Mouse (Mus musculus): ENCODE data around the gene Psen2. TPM values are rescaled to one million over a fixed set of nuclear protein-coding genes. Genes with fewer than 3 reads are reported as not detected.

Psen2 gene
- polyA plus RNA-seq, 1 experiment from 2014 or later = 6.2 TPM

DNA sequence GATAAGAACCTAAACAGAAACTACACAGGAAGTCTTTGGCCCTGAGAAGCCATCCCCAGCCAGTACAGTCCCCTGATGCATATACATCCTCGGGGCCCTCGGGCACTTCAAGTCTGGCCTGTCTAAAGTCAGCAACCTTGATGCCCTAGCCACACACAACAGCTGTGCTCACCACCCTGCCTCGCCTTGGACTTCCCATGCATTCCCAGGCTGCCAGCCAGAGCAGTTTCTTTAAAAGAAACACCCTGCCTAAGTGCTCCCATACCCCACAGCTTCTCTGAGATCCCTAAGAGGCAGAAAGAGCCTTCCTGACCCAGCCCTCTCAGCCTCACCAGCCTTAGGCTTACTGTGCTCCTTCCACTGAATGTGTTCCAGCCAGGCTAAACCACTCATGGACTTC, 76.9 kb downstream of the Psen2 start:
- no peak for DNase-seq (ENCODE audit: low spot score)
- WGBS = 87% methylated on average over 3 of the region's 3 CpGs
- H3K27me3 ChIP-seq (ENCODE audit: low read depth, poor library complexity, severe bottlenecking) = no peaks in the 10 kb centered on the region

DNA sequence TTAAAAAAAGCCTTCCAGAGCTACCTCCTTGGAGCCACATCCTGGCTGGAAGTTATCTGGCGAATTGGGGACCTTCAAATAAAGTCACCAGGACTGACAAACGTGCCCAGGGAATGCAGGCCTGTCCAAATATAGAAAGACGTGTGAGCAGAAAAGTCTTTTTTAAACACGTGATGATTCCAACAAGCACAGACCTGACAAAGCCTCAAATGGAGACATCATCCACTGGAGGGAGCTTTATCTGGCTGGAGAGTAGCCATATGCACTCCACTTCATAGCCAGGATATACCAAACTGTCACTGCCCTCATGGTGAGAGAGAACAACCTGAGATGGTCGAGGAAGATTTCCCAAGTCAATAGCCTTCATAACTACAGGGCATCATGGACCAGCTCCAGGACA, 77.4 kb downstream of the Psen2 start:
- no peaks in the 10 kb centered on the region for H3K36me3 ChIP-seq
- H3K27ac ChIP-seq (replicated peaks) = no peak overlapping the region
- H3K4me1 ChIP-seq = no peaks in the 10 kb centered on the region
- H3K27me3 ChIP-seq (ENCODE audit: low read depth, poor library complexity, severe bottlenecking) = no peaks in the 10 kb centered on the region
- no peaks in the 10 kb centered on the region for H3K9me3 ChIP-seq (replicated peaks)
- no peak overlapping the region for H3K4me3 ChIP-seq
- WGBS = 79% methylated on average over 5 of the region's 5 CpGs
- DNase-seq (ENCODE audit: low spot score) = no peak

More for the DNA sequence above, 76.9 kb downstream of the Psen2 start:
- Histone ChIP-seq H3K36me3 (no peaks in the 10 kb centered on the region), H3K4me3 (no peak overlapping the region), H3K4me1 (no peaks in the 10 kb centered on the region), H3K9me3 (replicated peaks) (no peaks in the 10 kb centered on the region), H3K27ac (replicated peaks) (no peak overlapping the region)

DNA sequence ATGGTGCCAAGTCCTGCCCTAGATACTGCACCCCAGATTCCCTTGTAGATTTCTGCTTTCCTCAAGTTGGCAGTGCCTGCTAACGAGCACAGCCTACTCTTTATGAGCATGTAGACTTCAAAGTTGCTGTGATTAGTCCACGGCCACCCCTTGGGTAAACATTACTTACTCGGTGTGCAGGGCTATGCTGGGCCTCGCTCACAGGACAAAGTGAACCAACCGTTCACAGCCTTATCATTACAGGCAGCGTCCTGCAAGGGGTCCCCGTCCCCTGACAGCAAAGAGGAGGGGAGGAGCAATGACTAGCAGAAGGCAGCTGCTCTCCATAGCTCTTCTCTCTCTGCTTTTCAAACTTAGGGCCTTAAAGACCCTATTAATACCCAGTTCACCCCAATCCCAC, 78.5 kb downstream of the Psen2 start:
- Histone ChIP-seq H3K27me3 (ENCODE audit: low read depth, poor library complexity, severe bottlenecking) (no peaks in the 10 kb centered on the region), H3K9me3 (replicated peaks) (no peaks in the 10 kb centered on the region), H3K4me3 (no peak overlapping the region), H3K4me1 (no peaks in the 10 kb centered on the region), H3K27ac (replicated peaks) (no peak overlapping the region), H3K36me3 (no peaks in the 10 kb centered on the region)
- WGBS = 74% methylated on average over 7 of the region's 7 CpGs
- no peak for DNase-seq (ENCODE audit: low spot score)

DNA sequence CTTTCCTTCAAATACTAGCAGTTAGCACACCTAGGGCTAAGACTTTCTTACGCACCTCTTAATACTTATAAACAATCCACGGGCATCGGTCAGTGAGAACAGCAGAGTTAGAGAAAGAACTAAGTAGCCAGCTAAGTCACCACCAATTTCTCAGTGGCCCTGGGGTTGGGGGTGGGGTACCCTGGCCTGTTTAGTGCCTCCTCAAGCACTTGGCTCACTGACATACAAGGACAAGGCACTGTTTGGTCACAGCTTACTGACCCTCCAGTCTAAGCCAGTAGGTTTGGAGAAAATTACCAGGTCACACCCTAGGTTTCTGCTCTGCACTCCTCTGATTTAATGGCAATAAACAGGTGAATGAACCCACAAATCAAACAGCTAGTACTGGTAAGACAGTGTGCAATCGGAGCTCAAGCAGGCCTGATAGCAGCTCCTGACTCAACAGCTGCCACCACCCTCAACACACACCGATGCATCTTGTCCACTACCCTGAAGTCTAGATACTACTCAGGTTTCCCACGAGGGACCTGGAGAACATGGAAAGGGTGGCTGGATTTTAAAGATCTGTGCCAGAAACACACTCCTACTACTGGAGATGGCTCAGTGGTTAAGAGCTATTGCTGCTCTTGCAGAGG, 79.6 kb downstream of the Psen2 start:
- WGBS = 95% methylated on average over 6 of the region's 6 CpGs
- DNase-seq (ENCODE audit: low spot score) = no peak
- H3K9me3 ChIP-seq (replicated peaks) = no peaks in the 10 kb centered on the region
- no peak overlapping the region for H3K4me3 ChIP-seq
- no peaks in the 10 kb centered on the region for H3K4me1 ChIP-seq
- H3K36me3 ChIP-seq = no peaks in the 10 kb centered on the region
- no peaks in the 10 kb centered on the region for H3K27me3 ChIP-seq (ENCODE audit: low read depth, poor library complexity, severe bottlenecking)
- no peak overlapping the region for H3K27ac ChIP-seq (replicated peaks)

DNA sequence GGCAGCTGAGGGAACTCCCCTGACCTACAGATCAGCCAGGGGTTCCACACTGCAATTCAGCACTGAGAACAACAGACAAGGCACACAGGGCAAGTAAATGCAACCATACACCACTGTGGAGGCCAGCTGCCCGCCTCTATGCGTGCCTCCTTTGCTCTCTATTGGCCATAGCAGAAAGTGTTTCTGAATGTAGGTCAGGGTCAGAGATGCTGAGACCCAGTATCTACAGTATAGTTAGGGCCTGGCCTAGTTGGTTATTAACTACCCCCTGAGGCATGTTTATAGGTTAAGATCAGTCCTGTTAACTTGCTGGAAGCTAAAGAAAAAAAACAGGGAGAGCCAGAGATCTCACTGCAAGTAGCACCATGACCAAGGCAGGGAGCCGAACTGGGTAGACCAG, 80.5 kb downstream of the Psen2 start:
- 73% methylated on average over 3 of the region's 3 CpGs for WGBS

DNA sequence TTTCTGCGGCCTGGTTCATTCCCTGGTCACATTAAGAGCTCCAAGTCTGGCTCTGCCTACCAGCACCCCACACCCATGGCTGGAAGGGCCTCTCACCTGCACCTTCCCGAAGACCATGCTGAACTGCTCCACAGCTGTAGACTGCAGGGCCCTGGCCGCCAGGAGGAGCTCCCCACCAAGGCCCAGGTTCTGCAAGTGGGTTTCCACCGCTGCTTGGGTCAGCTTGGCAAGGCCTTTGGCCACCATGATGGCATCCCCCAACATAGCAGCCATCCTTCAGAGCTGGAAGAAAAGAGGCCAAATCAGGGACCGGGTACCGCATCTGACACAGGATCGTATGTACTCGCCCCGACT, 81.3 kb downstream of the Psen2 start:
- H3K27ac ChIP-seq (replicated peaks) = no peak overlapping the region
- whole genome bisulfite sequencing = 86% methylated on average over 9 of the region's 9 CpGs
- H3K4me1 ChIP-seq = no peaks in the 10 kb centered on the region
- H3K36me3 ChIP-seq = no peaks in the 10 kb centered on the region
- H3K27me3 ChIP-seq (ENCODE audit: low read depth, poor library complexity, severe bottlenecking) = no peaks in the 10 kb centered on the region
- H3K9me3 ChIP-seq (replicated peaks) = no peaks in the 10 kb centered on the region
- no peak overlapping the region for H3K4me3 ChIP-seq
- no peak for DNase-seq (ENCODE audit: low spot score)

More for the DNA sequence above, 80.5 kb downstream of the Psen2 start:
- Histone ChIP-seq H3K27me3 (ENCODE audit: low read depth, poor library complexity, severe bottlenecking) (no peaks in the 10 kb centered on the region), H3K4me1 (no peaks in the 10 kb centered on the region), H3K36me3 (no peaks in the 10 kb centered on the region), H3K4me3 (no peak overlapping the region), H3K9me3 (replicated peaks) (no peaks in the 10 kb centered on the region), H3K27ac (replicated peaks) (no peak overlapping the region)
- DNase-seq (ENCODE audit: low spot score) = no peak

DNA sequence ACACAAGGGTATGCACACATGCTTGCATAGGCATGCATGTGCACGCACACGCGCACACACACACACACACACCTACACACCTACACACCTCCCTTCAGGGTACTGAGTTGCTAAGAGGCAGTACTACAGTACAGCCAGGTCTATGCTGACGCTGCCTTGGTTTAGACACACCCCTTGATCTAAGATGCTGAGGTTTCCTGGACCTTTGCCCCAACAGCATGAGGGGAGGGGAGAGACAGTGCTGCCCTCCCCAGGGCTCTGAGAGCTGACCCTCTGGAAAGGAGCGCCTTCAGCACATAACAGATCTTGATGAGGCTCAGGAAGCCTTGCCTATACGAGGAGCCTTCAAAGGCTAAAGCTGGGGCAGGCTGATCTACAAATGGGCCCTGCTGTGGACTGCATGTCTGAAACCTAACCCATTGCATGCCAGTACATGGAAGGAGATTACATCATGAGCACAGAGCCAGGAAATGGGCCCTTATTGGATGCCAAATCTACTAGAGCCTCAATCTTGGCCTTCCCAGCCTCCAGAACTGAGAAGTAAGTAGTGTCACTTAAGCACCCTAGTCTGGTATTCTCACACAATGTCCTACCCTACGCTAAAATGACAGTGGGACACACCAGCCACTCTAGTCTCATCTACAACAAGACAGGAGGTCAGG, 81.8 kb downstream of the Psen2 start:
- WGBS = 82% methylated on average over 7 of the region's 7 CpGs
- no peaks in the 10 kb centered on the region for H3K4me1 ChIP-seq
- H3K9me3 ChIP-seq (replicated peaks) = no peaks in the 10 kb centered on the region
- no peaks in the 10 kb centered on the region for H3K36me3 ChIP-seq
- no peak for DNase-seq (ENCODE audit: low spot score)
- H3K4me3 ChIP-seq = no peak overlapping the region
- H3K27ac ChIP-seq (replicated peaks) = no peak overlapping the region
- no peaks in the 10 kb centered on the region for H3K27me3 ChIP-seq (ENCODE audit: low read depth, poor library complexity, severe bottlenecking)

DNA sequence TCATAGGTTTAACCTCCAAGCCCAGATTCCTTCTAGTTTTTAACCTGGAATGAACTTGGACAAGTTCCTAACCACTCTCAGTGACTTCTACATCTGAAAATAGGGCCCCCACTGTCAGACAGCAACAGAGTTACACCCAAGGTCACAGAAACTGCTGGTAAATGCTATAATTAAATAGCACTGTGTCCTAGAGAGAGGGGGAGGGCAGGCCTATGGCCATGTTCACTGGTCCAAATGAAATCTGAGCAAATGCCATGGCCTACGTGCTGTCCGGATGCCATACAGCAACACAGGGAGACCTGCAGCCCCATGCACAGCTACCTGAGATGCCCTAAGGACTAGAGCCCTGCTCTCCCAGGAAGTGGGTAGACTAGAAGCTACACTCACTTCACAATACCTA, 83.4 kb downstream of the Psen2 start:
- DNase-seq (ENCODE audit: low spot score) = no peak
- H3K36me3 ChIP-seq = no peaks in the 10 kb centered on the region
- H3K27me3 ChIP-seq (ENCODE audit: low read depth, poor library complexity, severe bottlenecking) = no peaks in the 10 kb centered on the region
- H3K4me1 ChIP-seq = no peaks in the 10 kb centered on the region
- no peak overlapping the region for H3K4me3 ChIP-seq
- H3K27ac ChIP-seq (replicated peaks) = no peak overlapping the region
- H3K9me3 ChIP-seq (replicated peaks) = no peaks in the 10 kb centered on the region
- 91% methylated on average over 2 of the region's 2 CpGs for WGBS

DNA sequence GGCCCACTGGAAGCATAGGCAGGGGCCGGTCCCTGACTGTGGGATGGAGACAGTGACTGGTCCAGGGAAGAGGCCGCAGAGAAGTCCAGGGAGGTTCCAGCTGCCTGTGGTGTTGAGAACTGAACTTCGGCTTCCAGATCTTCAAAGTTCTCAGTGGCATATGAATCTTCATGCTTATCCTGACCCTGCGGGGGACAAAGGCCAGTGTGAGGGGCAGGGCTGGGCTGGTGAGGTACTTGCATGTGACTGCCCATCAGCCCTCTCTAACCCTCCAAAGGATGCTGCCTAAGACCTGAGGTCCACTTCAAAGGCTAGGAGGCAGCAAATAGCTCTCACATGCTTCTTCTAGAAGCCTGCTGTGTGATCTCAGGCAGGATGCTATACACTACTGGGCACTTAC, 84.1 kb downstream of the Psen2 start:
- Histone ChIP-seq H3K9me3 (replicated peaks) (no peaks in the 10 kb centered on the region), H3K27me3 (ENCODE audit: low read depth, poor library complexity, severe bottlenecking) (no peaks in the 10 kb centered on the region), H3K4me1 (no peaks in the 10 kb centered on the region), H3K27ac (replicated peaks) (no peak overlapping the region), H3K4me3 (no peak overlapping the region), H3K36me3 (no peaks in the 10 kb centered on the region)
- WGBS = 89% methylated on average over 4 of the region's 4 CpGs
- no peak for DNase-seq (ENCODE audit: low spot score)

DNA sequence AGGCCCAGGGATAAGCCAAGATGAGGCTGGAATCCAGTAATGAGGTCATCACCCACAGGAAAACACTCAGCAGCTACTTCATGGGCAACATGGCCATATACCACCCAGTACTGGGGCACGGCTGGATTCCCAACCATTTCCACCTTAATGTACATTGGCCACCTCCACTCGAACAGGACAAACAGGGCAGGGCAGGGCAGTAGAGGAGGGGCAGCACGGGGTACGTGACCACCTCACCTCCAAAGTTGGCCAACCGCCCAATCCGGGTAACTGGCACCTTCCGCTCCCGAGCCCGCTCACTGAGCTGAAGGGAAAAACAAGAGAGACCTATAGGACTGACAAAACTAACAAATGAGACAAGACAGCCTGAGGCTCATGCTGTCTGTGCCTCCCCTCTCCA, 84.9 kb downstream of the Psen2 start:
- no peak overlapping the region for H3K27ac ChIP-seq (replicated peaks)
- no peaks in the 10 kb centered on the region for H3K27me3 ChIP-seq (ENCODE audit: low read depth, poor library complexity, severe bottlenecking)
- no peak overlapping the region for H3K4me3 ChIP-seq
- H3K9me3 ChIP-seq (replicated peaks) = no peaks in the 10 kb centered on the region
- no peaks in the 10 kb centered on the region for H3K4me1 ChIP-seq
- 90% methylated on average over 9 of the region's 9 CpGs for WGBS
- no peaks in the 10 kb centered on the region for H3K36me3 ChIP-seq
- no peak for DNase-seq (ENCODE audit: low spot score)

Other genes with a start within 250 kb of the Psen2 start
- gene Coq8a, start 63.8 kb downstream of the Psen2 start, polyA plus RNA-seq (2016; fragmentation: Nextera tagmentation; extraction: Ambion mirVana) = 0.90 and 1.3 TPM in 2 replicates
- gene Itpkb, start 67.0 kb upstream of the Psen2 start, polyA plus RNA-seq (2016; fragmentation: Nextera tagmentation; extraction: Ambion mirVana) = 2.2 and 2.8 TPM in 2 replicates
- gene Stum, start 220.1 kb upstream of the Psen2 start, polyA plus RNA-seq (2016; fragmentation: Nextera tagmentation; extraction: Ambion mirVana) = 2.8 and 6.6 TPM in 2 replicates